Mouse (Mus musculus) MEL (cell line): ENCODE measurements at regions not wholly inside any gene's neighbourhood (a gene's known extent, or its start where the extent isn't known, plus 50 kb on each side); places are given as distances from the start of the nearest gene placed in this dataset.

Experiments
- BHLHE40 ChIP-seq: IDR thresholded peaks from 2 replicates; pipeline ENCODE4 v1.6.1; 2012; ENCODE audit warnings: low read depth, mild to moderate bottlenecking, inconsistent platforms, low read length, improper control_type of control experiment, borderline replicate concordance
- CTCF ChIP-seq, 3 experiments: IDR thresholded peaks in 2 of 3; conservative IDR thresholded peaks in 1 of 3; 2 replicates each; pipeline ENCODE4 v1.5.1; 2011 to 2012; ENCODE audit warnings: low read length in 3 of 3, low read depth in 2 of 3, mild to moderate bottlenecking in 2 of 3, improper control_type of control experiment in 1 of 3, inconsistent platforms in 1 of 3, mixed read lengths in 1 of 3, moderate library complexity in 1 of 3; ENCODE audit not compliant: control insufficient read depth in 1 of 3, insufficient read depth in 1 of 3, poor library complexity in 1 of 3, severe bottlenecking in 1 of 3
- GABPA ChIP-seq: IDR thresholded peaks from 2 replicates; pipeline ENCODE4 v1.6.1; 2012; ENCODE audit warnings: low read depth, mild to moderate bottlenecking, inconsistent platforms, low read length, improper control_type of control experiment, moderate library complexity
- HCFC1 ChIP-seq: IDR thresholded peaks from 2 replicates; pipeline ENCODE4 v1.6.1; 2012; ENCODE audit warnings: low read depth, mild to moderate bottlenecking, inconsistent platforms, low read length, improper control_type of control experiment, moderate library complexity
- MYC ChIP-seq: IDR thresholded peaks from 2 replicates; pipeline ENCODE4 v1.6.1; 2011; ENCODE audit warnings: low read depth, mild to moderate bottlenecking, low read length, improper control_type of control experiment, moderate library complexity
- NELFE ChIP-seq: IDR thresholded peaks from 2 replicates; pipeline ENCODE4 v1.6.1; 2011; ENCODE audit warnings: low read depth, low read length, improper control_type of control experiment
- POLR2A ChIP-seq, 2 experiments: IDR thresholded peaks; 2 replicates each; pipeline ENCODE4 v1.6.1; 2011 to 2012; ENCODE audit warnings: low read length in 2 of 2, mild to moderate bottlenecking in 2 of 2, control low read depth in 1 of 2, improper control_type of control experiment in 1 of 2, low read depth in 1 of 2, moderate library complexity in 1 of 2; ENCODE audit not compliant: control insufficient read depth in 1 of 2, insufficient read depth in 1 of 2, poor library complexity in 1 of 2
- POLR2AphosphoS2 ChIP-seq: IDR thresholded peaks from 2 replicates; pipeline ENCODE4 v1.6.1; 2011; ENCODE audit warnings: low read length, improper control_type of control experiment
- POLR2AphosphoS5 ChIP-seq: IDR thresholded peaks from 2 replicates; pipeline ENCODE4 v1.6.1; 2012; ENCODE audit warnings: low read depth, borderline replicate concordance, mild to moderate bottlenecking, inconsistent platforms, low read length, moderate library complexity, mixed read lengths
- RAD21 ChIP-seq: IDR thresholded peaks from 2 replicates; pipeline ENCODE4 v1.6.1; 2011; ENCODE audit warnings: mild to moderate bottlenecking, low read depth, low read length, improper control_type of control experiment
- SMC3 ChIP-seq: IDR thresholded peaks from 2 replicates; pipeline ENCODE4 v1.6.1; 2011; ENCODE audit warnings: low read depth, low read length, improper control_type of control experiment
- ZC3H11A ChIP-seq: IDR thresholded peaks from 2 replicates; pipeline ENCODE4 v1.6.1; 2012; ENCODE audit warnings: low read depth, mild to moderate bottlenecking, inconsistent platforms, low read length, improper control_type of control experiment
- ZKSCAN1 ChIP-seq: IDR thresholded peaks from 2 replicates; pipeline ENCODE4 v1.6.1; 2012; ENCODE audit warnings: low read depth, mild to moderate bottlenecking, inconsistent platforms, low read length, improper control_type of control experiment, moderate library complexity

DNA sequence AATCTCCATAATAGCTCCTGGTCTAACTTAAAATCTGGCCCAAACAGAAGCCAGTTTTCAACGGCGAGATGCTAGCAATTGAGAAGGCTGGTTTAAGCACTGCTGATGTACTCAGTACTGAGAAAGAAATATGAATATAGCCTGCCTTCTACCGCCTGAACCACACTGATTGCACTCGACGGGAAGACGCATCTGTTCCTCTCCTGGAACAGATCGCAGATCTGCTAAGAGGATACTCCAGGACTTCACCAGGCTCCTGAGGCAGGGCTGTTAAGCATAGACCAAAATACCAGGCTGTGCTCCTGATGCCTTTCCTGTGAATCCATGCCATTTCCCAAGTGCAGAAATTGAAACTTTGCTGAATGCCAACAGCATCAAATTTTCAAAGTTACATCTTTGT, 92.6 kb upstream of the Zpld1 start:
- TF ChIP-seq GABPA, result no peak
- no peak for TF ChIP-seq HCFC1
- TF ChIP-seq BHLHE40, result no peak
- no peak for TF ChIP-seq RAD21
- no peak for TF ChIP-seq POLR2AphosphoS5
- no peak for TF ChIP-seq SMC3
- TF ChIP-seq ZC3H11A, result no peak
- no peak for TF ChIP-seq CTCF (IDR thresholded peaks at IDR 0.05 in 2 of 3, conservative IDR thresholded peaks at IDR 0.05 in 1 of 3; ENCODE audit: control insufficient read depth in 1 of 3, insufficient read depth in 1 of 3, low read depth in 2 of 3, low read length in 3 of 3, poor library complexity in 1 of 3, severe bottlenecking in 1 of 3)
- no peak for TF ChIP-seq MYC
- TF ChIP-seq NELFE, result no peak
- TF ChIP-seq POLR2AphosphoS2, result no peak
- TF ChIP-seq ZKSCAN1, result no peak
- no peak for TF ChIP-seq POLR2A (IDR thresholded peaks at IDR 0.05; ENCODE audit: control insufficient read depth in 1 of 2, insufficient read depth in 1 of 2, low read depth in 1 of 2, low read length in 2 of 2, poor library complexity in 1 of 2)
